Mouse (Mus musculus): ENCODE data around the gene Snx33.
A peak's percentile ranks its signal among the peaks of the same experiment; 100 is the strongest.

Snx33 gene

DNA sequence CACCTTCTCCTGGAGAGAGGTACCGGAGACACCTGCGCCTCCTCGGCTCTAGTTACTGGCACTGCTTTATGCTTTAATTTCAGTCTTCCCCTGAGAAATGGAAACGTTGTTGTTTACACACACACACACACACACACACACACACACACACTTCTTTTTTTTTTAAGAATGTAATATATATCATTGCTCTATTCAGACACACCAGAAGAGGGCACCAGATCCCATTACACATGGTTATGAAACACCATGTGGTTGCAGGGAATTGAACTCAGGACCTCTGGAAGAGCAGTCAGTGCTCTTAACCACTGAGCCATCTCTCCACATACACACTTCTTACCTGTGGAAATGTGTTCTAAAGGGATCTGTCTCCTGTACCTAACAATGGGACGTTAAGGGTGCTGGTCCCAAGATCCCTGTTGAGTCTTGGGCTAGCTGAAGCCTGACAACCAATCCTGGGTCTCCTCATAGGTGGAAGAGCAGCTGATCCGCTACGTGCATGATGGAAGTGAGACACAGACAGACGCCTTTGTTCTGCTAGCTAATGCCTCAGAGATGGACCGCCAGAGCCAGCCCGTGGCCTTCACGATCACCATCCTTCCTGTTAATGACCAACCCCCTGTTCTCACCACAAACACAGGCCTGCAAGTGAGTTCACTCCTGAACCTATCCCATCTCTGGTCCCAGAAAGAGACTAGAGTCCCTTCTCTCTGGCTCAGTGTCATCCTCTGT is 37.5 kb downstream of the Snx33 start:
- DNase-seq (ENCODE audit: low spot score), result no peak

DNA sequence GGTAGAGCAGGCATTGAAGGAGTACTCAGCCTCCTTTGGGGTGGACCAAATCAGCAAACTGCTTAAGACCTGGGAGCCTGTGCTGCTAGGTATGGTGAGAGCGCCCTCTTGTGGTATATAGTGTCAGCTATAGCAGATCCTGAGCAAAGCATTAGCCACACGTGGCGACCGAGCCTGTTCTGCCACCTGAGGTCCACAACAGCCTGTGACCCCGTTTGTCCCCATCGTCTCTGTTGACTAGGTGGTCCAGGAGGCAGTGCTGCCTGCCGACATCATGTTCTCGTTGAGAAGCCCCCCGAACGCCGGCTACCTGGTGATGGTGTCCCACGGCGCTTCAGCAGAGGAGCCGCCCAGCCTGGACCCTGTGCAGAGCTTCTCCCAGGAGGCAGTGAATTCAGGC is 38.4 kb downstream of the Snx33 start:
- peak; percentile 70 for DNase-seq (ENCODE audit: low spot score)

DNA sequence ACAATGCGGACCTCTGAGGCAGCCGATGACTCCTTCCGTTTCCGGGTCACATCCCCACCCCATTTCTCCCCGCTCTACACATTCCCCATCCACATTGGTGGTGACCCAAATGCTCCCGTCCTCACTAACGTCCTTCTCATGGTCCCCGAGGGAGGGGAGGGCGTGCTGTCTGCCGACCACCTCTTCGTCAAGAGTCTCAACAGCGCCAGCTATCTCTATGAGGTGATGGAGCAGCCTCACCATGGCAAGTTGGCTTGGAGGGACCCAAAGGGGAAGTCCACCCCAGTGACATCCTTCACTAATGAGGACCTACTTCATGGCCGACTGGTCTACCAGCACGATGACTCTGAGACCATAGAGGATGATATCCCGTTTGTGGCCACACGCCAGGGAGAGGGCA is 40.6 kb downstream of the Snx33 start:
- no peak for DNase-seq (ENCODE audit: low spot score)

DNA sequence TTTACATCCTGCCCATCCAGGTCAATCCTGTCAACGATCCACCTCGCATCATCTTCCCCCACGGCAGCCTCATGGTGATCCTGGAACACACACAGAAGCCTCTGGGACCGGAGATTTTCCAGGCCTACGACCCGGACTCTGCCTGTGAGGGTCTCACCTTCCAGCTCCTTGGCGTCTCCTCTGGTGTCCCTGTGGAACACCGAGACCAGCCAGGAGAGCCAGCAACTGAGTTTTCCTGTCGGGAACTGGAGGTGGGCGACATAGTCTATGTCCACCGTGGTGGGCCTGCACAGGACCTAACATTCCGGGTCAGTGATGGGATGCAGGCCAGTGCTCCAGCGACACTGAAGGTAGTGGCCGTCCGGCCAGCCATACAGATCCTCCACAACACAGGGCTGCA is 41.6 kb downstream of the Snx33 start:
- no peak for DNase-seq (ENCODE audit: low spot score)

DNA sequence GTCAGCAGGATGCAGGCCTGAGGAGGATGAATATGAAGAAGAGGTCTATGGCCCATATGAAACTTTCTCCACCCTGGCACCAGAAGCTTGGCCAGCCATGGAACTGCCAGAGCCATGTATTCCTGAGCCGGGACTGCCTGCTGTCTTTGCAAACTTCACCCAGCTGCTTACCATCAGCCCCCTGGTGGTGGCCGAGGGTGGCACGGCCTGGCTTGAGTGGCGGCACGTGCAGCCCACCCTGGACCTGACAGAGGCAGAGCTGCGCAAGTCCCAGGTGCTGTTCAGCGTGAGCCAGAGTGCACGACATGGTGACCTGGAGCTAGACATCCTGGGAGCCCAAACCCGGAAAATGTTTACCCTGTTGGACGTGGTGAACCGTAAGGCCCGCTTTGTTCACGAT is 42.1 kb downstream of the Snx33 start:
- DNase-seq (ENCODE audit: low spot score), result no peak

DNA sequence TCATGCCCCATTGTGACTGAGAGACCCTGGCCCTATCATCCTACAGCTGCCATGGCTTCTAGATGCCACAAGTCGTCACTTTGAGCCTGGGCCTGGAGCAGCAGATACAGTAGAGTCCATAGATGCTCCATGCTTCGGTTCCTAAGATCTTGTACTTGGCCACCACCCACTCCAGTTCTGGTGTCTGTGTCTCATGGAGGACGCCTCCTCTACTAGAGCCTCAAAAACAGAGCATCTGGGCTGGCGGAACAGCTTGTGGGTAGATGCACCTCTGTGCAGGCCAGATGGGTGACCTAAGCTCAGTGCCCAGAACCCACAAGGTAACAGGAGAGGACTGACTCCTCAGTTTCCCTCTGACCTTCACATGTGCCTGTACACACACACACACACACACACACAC is 43.8 kb downstream of the Snx33 start:
- no peak for DNase-seq (ENCODE audit: low spot score)

DNA sequence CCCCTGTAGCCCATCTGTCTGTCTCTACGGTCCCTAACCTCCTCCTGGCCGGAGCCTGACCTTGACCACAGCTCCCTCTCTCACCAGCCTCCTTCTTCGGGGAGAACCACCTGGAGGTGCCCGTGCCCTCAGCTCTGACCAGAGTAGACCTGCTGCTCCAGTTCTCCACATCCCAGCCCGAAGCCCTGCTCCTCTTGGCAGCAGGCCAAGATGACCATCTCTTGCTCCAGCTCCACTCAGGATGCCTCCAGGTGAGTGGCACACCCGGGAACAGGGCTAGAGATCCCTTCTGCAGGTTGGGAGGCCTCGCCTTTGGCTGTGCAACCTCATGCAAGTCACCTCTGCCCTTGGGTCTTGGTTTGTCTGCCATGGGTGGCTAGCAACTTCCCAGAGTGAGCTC is 44.7 kb downstream of the Snx33 start:
- no peak for DNase-seq (ENCODE audit: low spot score)

DNA sequence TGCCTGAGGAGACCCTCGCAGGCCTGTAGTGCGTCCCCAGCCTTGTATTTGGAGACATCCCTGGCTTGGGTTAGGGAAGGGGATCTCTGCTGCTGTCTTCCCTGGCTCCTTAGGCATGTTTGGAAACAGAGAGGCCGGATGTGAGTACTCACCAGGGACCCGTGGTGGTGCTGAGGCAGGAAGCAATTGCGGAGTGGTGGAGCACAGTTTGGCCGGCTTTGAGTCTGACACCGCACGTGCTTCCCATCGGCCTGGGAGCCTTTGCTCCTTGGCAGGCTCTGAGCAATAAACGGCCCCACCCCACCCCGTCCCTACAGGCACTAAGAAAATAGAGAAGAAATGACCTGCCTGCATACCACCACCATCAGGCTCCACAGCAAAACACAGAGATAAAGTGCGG is 45.4 kb downstream of the Snx33 start:
- DNase-seq (ENCODE audit: low spot score), result no peak

DNA sequence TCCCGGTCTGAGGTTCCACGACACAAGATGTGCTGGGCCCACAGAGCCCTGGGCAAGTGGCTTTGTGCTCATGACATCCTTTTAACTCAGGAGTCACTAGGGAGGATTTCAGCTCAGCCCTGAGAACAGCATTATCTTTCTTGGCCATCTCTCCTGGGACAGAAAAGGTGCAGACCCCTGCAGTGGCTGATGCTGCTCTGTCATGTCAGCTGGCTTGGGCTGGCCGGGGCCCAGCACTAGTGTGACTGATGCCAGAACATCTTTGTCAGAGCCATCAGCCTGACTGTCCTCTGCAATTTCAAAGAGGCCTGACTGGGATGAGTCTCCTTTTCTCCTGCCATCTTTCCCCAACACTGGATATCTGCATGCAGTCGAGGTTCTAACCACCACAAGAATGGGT is 45.9 kb downstream of the Snx33 start:
- DNase-seq (ENCODE audit: low spot score), result no peak

DNA sequence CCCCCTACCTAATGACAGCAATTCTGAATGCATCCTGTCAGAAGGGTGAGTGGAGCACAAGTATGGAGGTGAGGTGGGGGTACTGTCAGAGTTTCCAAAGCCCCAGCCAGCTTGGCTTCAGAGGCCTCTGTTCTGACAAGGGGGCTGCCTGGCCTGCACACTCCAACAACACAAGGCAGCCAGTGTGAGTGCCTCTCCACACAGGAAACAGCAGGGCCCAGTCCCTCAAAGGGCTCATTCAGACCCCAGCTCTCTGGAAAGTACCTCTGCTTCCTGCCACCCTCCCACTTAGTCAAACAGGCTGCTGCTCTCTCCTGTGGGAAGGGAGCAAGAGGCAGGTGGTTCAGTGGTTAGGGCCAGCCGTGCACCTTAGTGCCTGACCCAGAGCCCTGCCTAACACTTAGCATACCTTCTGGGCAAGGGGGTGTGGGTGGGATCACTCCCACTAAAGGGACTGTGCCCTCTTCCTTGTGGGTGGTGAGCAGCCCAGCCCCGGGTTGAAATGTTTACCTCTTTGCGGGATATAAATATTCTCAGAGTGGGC is 46.6 kb downstream of the Snx33 start:
- DNase-seq (ENCODE audit: low spot score), result no peak

DNA sequence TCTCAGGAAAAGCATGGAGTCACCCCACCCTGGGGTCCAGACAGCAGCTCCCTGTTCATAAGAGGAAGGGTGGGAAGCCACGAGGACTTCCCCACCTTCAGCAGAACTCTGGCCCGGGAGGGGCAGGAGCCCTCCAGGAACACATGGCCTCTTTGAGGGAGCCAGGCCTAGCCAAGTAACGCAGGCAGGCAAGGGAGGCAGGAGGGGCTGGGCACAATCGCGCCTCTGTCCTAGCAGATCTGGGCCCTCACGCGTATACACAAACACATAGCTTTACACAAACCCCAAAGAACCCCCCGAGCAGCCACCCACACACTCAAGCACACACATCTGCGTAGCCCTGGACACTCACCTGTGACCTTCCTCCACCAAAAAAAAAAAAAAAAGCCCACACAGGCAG is 47.4 kb downstream of the Snx33 start:
- no peak for DNase-seq (ENCODE audit: low spot score)

DNA sequence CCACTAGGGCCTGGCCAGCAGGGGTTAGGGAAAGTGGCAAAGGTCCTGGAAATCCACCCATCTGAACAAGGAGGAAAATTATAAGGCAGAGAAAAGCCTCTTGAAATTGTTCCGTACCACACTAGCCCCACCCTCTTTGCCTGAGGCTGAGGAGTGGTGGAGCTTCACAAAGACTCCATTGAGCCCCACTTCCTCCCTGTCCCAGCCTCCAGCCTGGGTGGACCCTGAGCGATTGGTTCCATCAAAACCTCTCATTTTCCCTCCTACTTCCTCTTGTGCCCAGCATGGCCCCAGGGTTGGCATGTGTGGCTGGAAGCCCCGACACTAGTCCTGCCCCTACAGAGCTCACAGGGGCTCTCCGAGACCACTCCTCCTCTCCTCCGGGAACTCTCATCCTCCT is 50.9 kb downstream of the Snx33 start:
- no peak for DNase-seq (ENCODE audit: low spot score)

DNA sequence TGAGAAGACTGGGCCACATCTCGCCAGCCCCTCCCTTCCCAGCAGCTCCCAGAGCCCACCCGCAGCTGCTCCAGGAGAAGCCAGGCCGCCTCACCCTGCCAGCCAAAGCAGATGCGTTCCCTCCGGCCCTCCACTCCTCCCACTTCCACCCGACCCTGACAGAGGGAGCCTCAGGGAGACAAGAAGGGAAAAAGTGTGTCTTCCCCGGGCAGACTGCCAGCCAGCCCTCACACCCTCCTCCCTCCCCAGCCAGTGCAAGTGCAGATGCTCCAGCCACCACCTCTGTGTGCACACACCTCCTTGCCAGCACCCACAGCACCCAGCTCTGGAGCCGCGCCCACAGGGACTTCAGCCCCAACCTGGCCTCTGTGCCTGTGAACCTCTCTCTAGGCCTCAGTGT is 51.4 kb downstream of the Snx33 start:
- no peak for DNase-seq (ENCODE audit: low spot score)

DNA sequence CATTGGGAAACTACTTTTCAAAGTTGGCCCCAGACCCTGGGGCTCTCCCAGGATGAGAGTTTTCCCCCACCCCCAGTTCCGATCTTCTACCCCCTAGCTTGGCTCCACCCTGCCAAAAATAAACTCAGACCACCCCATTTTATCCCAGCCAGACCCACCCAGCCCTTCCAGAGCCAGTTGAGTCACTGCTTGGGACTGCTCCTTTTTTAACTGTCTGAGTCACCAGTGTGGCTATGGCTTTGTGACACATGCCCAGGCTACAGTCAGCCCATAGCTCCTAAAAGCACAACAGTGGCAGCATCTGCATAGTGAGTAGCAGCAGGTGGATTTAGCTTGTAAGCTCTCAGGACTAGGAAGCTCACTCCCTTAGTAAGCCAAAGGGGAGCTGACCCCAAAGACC is 55.1 kb downstream of the Snx33 start:
- no peak for DNase-seq (ENCODE audit: low spot score)

DNA sequence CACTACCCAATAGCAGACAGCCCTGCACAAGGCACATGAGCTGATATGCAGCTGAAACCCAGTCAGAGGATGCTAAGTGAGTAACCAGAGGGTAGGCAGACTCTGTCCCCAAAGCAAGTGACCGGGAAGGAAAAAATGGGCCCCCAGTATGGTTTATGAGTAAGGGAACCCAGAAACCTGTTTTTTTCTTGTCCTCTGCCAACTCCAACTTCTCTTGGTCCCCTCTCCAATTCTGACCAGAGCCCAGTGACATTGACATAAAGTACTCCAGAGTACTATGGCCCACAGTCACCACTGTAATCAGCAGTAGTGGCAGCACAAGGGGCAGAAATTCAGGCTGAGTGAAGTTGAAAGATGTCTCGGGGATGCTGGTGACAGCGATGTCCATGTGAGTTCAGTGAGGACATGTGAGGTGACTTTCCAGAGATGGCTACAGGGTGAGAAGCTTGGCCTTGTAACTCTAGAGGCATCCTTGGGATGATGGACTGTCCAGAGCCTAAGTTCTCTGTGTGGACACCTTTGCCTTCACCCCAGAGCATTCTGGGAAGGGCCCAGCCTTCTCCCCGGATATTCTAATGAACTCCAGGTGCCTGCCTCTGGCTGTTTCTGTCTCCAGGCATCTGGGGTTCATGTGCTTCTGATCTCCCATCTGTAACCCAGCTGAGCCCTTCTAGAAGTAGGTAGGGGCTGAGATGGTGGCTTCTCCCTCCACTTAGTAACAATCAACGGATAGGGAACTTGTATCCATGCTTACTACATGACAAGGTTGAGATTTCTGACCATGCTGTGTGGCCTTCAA is 55.9 kb downstream of the Snx33 start:
- no peak for DNase-seq (ENCODE audit: low spot score)

DNA sequence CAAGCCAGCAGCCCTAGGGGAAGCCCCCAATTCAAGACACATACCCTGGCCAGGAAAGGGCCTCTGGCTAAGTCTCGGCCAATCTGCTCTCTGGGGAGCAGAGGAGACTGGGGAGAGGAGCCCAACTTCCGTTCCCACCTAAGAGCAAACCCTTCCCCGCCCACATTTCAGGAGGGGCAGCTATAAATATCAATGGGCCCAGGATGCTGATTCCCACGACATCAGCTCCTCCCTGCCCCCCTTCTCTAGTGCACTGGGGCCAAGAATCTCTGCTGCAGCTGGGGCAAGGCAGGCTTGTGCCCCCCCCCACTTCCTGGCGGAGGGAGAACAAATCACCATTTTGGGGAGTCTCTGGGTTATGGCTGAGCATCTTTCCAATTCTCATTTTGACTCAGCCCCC is 57.0 kb downstream of the Snx33 start:
- no peak for DNase-seq (ENCODE audit: low spot score)

DNA sequence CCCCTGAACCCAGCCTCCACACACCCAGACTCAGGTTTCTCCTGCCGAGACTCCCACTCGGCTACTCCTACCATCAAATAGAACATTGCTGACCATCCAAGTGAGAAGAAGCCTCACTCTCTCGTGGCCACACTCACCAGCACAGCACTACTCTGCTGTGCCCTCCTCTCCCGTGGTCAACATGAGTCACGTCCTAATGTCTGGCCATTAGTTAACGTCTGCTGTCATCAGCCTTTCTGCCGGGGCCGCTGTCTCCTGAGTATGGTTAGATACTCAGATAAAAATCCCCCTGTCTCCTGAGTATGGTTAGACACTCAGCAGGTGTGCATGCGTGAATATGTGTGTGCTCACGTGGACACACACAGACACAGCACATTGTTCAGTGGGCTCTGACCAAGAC is 57.4 kb downstream of the Snx33 start:
- DNase-seq (ENCODE audit: low spot score), result no peak

DNA sequence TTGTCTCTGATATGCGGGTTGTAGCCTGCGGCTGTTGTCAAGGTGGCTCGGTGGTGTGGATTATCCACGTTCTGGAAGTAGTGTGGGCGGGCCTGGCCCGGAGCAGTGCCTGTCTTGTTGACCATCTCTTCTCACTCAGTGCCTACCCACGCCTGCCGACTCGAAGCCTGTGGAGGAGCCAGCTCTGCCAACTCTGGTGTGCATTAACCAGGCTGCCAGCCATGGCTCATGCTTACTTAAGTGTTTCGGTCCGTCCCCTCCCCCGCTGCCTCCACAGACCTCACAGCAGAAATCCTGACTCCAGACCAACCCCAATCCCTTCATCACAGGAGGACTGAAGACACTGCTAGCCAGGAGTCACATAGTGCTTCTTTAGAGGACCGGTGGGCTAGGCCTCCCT is 58.6 kb downstream of the Snx33 start:
- DNase-seq (ENCODE audit: low spot score), result no peak

DNA sequence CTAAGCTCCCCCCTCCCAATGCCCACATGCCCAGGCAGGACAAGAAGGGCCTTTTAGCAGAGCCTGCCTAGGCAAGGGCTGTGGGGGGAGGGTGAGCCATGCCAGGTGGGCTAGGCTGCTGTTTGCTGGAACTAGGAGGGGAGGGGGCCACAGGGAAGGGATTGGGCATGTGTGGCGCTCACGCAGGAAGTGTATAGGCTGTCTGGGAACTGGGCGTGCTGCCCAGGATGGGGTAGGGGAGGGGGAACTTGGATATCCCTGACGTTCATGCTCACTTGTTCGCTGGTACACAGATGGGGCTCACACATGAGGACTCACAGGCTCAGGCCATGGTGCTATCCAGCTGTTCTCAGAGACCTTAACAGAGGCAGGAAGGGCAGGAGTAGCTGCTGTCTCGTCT is 59.9 kb downstream of the Snx33 start:
- no peak for DNase-seq (ENCODE audit: low spot score)

Data from urinary bladder, postnatal 25 days (tissue).